Mouse (Mus musculus): ENCODE measurements around the gene Slc39a11. TPM values are rescaled to one million over a fixed set of nuclear protein-coding genes. Genes with fewer than 3 reads are reported as not detected.

Slc39a11 gene
- polyA plus RNA-seq, 1 experiment, result 32.4 TPM

DNA sequence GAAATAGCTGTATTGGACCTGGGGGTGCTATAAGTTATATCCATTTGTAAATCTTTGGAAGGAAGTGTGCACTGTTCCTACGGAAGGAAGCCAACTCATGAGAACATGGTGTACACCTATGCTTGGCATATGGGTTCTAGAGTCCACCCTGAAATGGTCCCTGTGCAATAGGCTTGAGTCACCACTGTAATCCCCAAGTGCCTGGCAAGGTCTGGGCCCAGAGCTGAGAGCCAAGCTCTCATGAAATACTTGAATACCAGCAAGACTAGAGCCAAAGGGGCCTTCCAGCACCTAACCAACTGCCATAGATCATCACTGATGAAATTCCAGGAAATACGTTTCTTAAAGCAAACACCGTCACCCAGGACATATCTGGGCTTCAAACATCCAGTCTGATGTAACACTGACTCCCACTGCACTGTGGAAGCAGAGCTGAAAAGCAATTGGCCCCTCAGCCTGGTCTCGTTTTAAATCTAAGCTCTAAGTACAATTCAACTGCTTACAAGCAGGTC is 111.4 kb downstream of the Slc39a11 start:
- H3K27ac ChIP-seq (ENCODE audit: insufficient read depth, low read depth, low read length), result no peak overlapping the region
- H3K4me3 ChIP-seq (ENCODE audit: low read depth, low read length), result no peak overlapping the region
- TF ChIP-seq POLR2A (IDR thresholded peaks at IDR 0.05; ENCODE audit: low read depth, low read length) (no peak), CTCF (IDR thresholded peaks at IDR 0.05; ENCODE audit: extremely low read depth, insufficient read length, insufficient replicate concordance, low read depth, low read length) (no peak)
- WGBS, result 91% methylated on average over 4 of the region's 4 CpGs
- H3K27me3 ChIP-seq (ENCODE audit: control insufficient read depth, insufficient read depth, low read length), result no peaks in the 10 kb centered on the region
- H3K36me3 ChIP-seq (ENCODE audit: control insufficient read depth, insufficient read depth, low read length), result no peaks in the 10 kb centered on the region
- no peaks in the 10 kb centered on the region for H3K4me1 ChIP-seq (ENCODE audit: control insufficient read depth, insufficient read depth, insufficient read length, low read length)

GRCm38 (mm10) chr11:113537715-113538114 is 112.2 kb downstream of the Slc39a11 start:
- 82% methylated on average over 7 of the region's 7 CpGs for WGBS
- no peak overlapping the region for H3K27ac ChIP-seq (ENCODE audit: insufficient read depth, low read depth, low read length)
- no peaks in the 10 kb centered on the region for H3K4me1 ChIP-seq (ENCODE audit: control insufficient read depth, insufficient read depth, insufficient read length, low read length)
- H3K36me3 ChIP-seq (ENCODE audit: control insufficient read depth, insufficient read depth, low read length), result no peaks in the 10 kb centered on the region
- H3K27me3 ChIP-seq (ENCODE audit: control insufficient read depth, insufficient read depth, low read length), result no peaks in the 10 kb centered on the region
- TF ChIP-seq CTCF (IDR thresholded peaks at IDR 0.05; ENCODE audit: extremely low read depth, insufficient read length, insufficient replicate concordance, low read depth, low read length), result no peak
- TF ChIP-seq POLR2A (IDR thresholded peaks at IDR 0.05; ENCODE audit: low read depth, low read length), result no peak
- no peak overlapping the region for H3K4me3 ChIP-seq (ENCODE audit: low read depth, low read length)

- Histone ChIP-seq H3K27ac (ENCODE audit: insufficient read depth, low read depth, low read length) (no peak overlapping the region), H3K27me3 (ENCODE audit: control insufficient read depth, insufficient read depth, low read length) (no peaks in the 10 kb centered on the region), H3K36me3 (ENCODE audit: control insufficient read depth, insufficient read depth, low read length) (no peaks in the 10 kb centered on the region), H3K4me1 (ENCODE audit: control insufficient read depth, insufficient read depth, insufficient read length, low read length) (no peaks in the 10 kb centered on the region), H3K4me3 (ENCODE audit: low read depth, low read length) (no peak overlapping the region)
- TF ChIP-seq CTCF (IDR thresholded peaks at IDR 0.05; ENCODE audit: extremely low read depth, insufficient read length, insufficient replicate concordance, low read depth, low read length), result no peak
- TF ChIP-seq POLR2A (IDR thresholded peaks at IDR 0.05; ENCODE audit: low read depth, low read length), result no peak
- WGBS, result 79% methylated on average over 8 of the region's 8 CpGs
Observed at GRCm38 (mm10) chr11:113537199-113537586, 112.7 kb downstream of the Slc39a11 start.

GRCm38 (mm10) chr11:113536308-113537198 is 113.3 kb downstream of the Slc39a11 start:
- H3K4me1 ChIP-seq (ENCODE audit: control insufficient read depth, insufficient read depth, insufficient read length, low read length), result no peaks in the 10 kb centered on the region
- 83% methylated on average over 16 of the region's 16 CpGs for WGBS
- H3K36me3 ChIP-seq (ENCODE audit: control insufficient read depth, insufficient read depth, low read length), result no peaks in the 10 kb centered on the region
- TF ChIP-seq CTCF (IDR thresholded peaks at IDR 0.05; ENCODE audit: extremely low read depth, insufficient read length, insufficient replicate concordance, low read depth, low read length), result no peak
- no peak for TF ChIP-seq POLR2A (IDR thresholded peaks at IDR 0.05; ENCODE audit: low read depth, low read length)
- H3K4me3 ChIP-seq (ENCODE audit: low read depth, low read length), result no peak overlapping the region
- H3K27me3 ChIP-seq (ENCODE audit: control insufficient read depth, insufficient read depth, low read length), result no peaks in the 10 kb centered on the region
- no peak overlapping the region for H3K27ac ChIP-seq (ENCODE audit: insufficient read depth, low read depth, low read length)

GRCm38 (mm10) chr11:113534341-113534740 is 115.5 kb downstream of the Slc39a11 start:
- H3K4me1 ChIP-seq (ENCODE audit: control insufficient read depth, insufficient read depth, insufficient read length, low read length), result no peaks in the 10 kb centered on the region
- no peaks in the 10 kb centered on the region for H3K36me3 ChIP-seq (ENCODE audit: control insufficient read depth, insufficient read depth, low read length)
- no peaks in the 10 kb centered on the region for H3K27me3 ChIP-seq (ENCODE audit: control insufficient read depth, insufficient read depth, low read length)
- no peak overlapping the region for H3K4me3 ChIP-seq (ENCODE audit: low read depth, low read length)
- TF ChIP-seq CTCF (IDR thresholded peaks at IDR 0.05; ENCODE audit: extremely low read depth, insufficient read length, insufficient replicate concordance, low read depth, low read length), result no peak
- no peak for TF ChIP-seq POLR2A (IDR thresholded peaks at IDR 0.05; ENCODE audit: low read depth, low read length)
- 87% methylated on average over 11 of the region's 11 CpGs for WGBS
- no peak overlapping the region for H3K27ac ChIP-seq (ENCODE audit: insufficient read depth, low read depth, low read length)

- H3K4me3 ChIP-seq (ENCODE audit: low read depth, low read length), result no peak overlapping the region
- WGBS, result 84% methylated on average over 7 of the region's 7 CpGs
- no peaks in the 10 kb centered on the region for H3K36me3 ChIP-seq (ENCODE audit: control insufficient read depth, insufficient read depth, low read length)
- no peak overlapping the region for H3K27ac ChIP-seq (ENCODE audit: insufficient read depth, low read depth, low read length)
- no peaks in the 10 kb centered on the region for H3K27me3 ChIP-seq (ENCODE audit: control insufficient read depth, insufficient read depth, low read length)
- H3K4me1 ChIP-seq (ENCODE audit: control insufficient read depth, insufficient read depth, insufficient read length, low read length), result no peaks in the 10 kb centered on the region
- no peak for TF ChIP-seq CTCF (IDR thresholded peaks at IDR 0.05; ENCODE audit: extremely low read depth, insufficient read length, insufficient replicate concordance, low read depth, low read length)
- TF ChIP-seq POLR2A (IDR thresholded peaks at IDR 0.05; ENCODE audit: low read depth, low read length), result no peak
Observed at GRCm38 (mm10) chr11:113533931-113534330, 115.9 kb downstream of the Slc39a11 start.

- no peak for TF ChIP-seq POLR2A (IDR thresholded peaks at IDR 0.05; ENCODE audit: low read depth, low read length)
- TF ChIP-seq CTCF (IDR thresholded peaks at IDR 0.05; ENCODE audit: extremely low read depth, insufficient read length, insufficient replicate concordance, low read depth, low read length), result no peak
- 92% methylated on average over 3 of the region's 3 CpGs for WGBS
- no peaks in the 10 kb centered on the region for H3K36me3 ChIP-seq (ENCODE audit: control insufficient read depth, insufficient read depth, low read length)
- no peak overlapping the region for H3K27ac ChIP-seq (ENCODE audit: insufficient read depth, low read depth, low read length)
- no peaks in the 10 kb centered on the region for H3K4me1 ChIP-seq (ENCODE audit: control insufficient read depth, insufficient read depth, insufficient read length, low read length)
- no peak overlapping the region for H3K4me3 ChIP-seq (ENCODE audit: low read depth, low read length)
- H3K27me3 ChIP-seq (ENCODE audit: control insufficient read depth, insufficient read depth, low read length), result no peaks in the 10 kb centered on the region
Observed at GRCm38 (mm10) chr11:113528391-113528790, 121.5 kb downstream of the Slc39a11 start.

All from small intestine, adult 2 months (tissue).